Mouse (Mus musculus): ENCODE results near the gene Atp9a.

DNA sequence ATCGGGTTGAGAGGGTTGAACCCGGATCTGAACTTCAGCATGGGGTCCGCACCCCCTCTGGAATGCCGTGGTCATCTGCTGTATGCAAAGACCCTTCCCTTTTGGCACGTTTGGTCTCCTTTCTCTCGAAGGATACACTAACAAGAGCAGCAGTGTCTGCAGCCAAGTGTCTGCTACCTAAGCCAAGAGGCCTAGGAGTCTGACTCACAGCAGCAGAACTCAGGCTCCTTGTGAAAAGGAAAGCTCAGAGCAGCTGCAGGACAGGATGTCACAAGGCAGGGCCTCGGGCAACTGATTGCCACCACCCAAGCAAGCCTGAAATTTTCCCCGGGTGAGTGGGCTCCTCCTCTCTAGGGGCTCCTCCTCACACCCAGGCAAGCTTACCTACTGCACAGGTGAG is 94.0 kb downstream of the Atp9a start:
- TF ChIP-seq CTCF (IDR thresholded peaks at IDR 0.05; ENCODE audit: borderline replicate concordance, control insufficient read depth, extremely low read depth, insufficient read depth, low read length, poor library complexity) (no peak), POLR2A (IDR thresholded peaks at IDR 0.05; ENCODE audit: control insufficient read depth, extremely low read depth, insufficient read depth, low read length, poor library complexity) (no peak)

All from thymus, adult 2 months (tissue).